Mouse (Mus musculus): ENCODE data around the gene Arhgdib. TPM values are rescaled to one million over a fixed set of nuclear protein-coding genes. Genes with fewer than 3 reads are reported as not detected.
A peak's percentile ranks its signal among the peaks of the same experiment; 100 is the strongest.

Gene Arhgdib
- total RNA-seq, 2 experiments from 2014 or later: 10.6 to 14.2 TPM

GRCm38 (mm10) chr6:136954715-136955114, 13.0 kb upstream of the Arhgdib start:
- intact Hi-C loops (cut with DNase I): no loop called here
- DNase-seq (ENCODE audit: low spot score in 2 of 2): no peak

GRCm38 (mm10) chr6:136954192-136954591, 12.5 kb upstream of the Arhgdib start:
- intact Hi-C loops (cut with DNase I): no loop called here
- DNase-seq (ENCODE audit: low spot score in 2 of 2): no peak

GRCm38 (mm10) chr6:136952930-136953329, 11.2 kb upstream of the Arhgdib start:
- intact Hi-C loops (cut with DNase I): no loop called here
- no peak for DNase-seq (ENCODE audit: low spot score in 2 of 2)

GRCm38 (mm10) chr6:136950171-136950570, 8.5 kb upstream of the Arhgdib start:
- intact Hi-C loops (cut with DNase I): no loop called here
- DNase-seq (ENCODE audit: low spot score in 2 of 2): no peak

GRCm38 (mm10) chr6:136947716-136948115, 6.0 kb upstream of the Arhgdib start:
- intact Hi-C loops (cut with DNase I): no loop called here
- no peak for DNase-seq (ENCODE audit: low spot score in 2 of 2)

GRCm38 (mm10) chr6:136946943-136947342, 5.2 kb upstream of the Arhgdib start:
- intact Hi-C loops (cut with DNase I): no loop called here
- DNase-seq (ENCODE audit: low spot score in 2 of 2): peak in 1 of 2 experiments; percentile 25

- intact Hi-C loops (cut with DNase I): no loop called here
- no peak for DNase-seq (ENCODE audit: low spot score in 2 of 2)
These were observed 4.5 kb upstream of the Arhgdib start for GRCm38 (mm10) chr6:136946241-136946640.

- intact Hi-C loops (cut with DNase I): no loop called here
These were observed 2.8 kb upstream of the Arhgdib start for GRCm38 (mm10) chr6:136944511-136944910.

GRCm38 (mm10) chr6:136943392-136943791, 1.7 kb upstream of the Arhgdib start:
- intact Hi-C loops (cut with DNase I): no loop called here

More at GRCm38 (mm10) chr6:136944511-136944910, 2.8 kb upstream of the Arhgdib start:
- DNase-seq (ENCODE audit: low spot score in 2 of 2): peak in 1 of 2 experiments; percentile 29

GRCm38 (mm10) chr6:136942280-136942679, 581 bp upstream of the Arhgdib start:
- intact Hi-C loops (cut with DNase I): no loop called here
- peak in 1 of 2 experiments; percentile 31 for DNase-seq (ENCODE audit: low spot score in 2 of 2)

More at GRCm38 (mm10) chr6:136943392-136943791, 1.7 kb upstream of the Arhgdib start:
- DNase-seq (ENCODE audit: low spot score in 2 of 2): no peak

GRCm38 (mm10) chr6:136940188-136940960, 1.3 kb downstream of the Arhgdib start:
- intact Hi-C loops (cut with DNase I): no loop called here
- no peak for DNase-seq (ENCODE audit: low spot score in 2 of 2)

GRCm38 (mm10) chr6:136939326-136940187, 2.1 kb downstream of the Arhgdib start:
- no peak for DNase-seq (ENCODE audit: low spot score in 2 of 2)

GRCm38 (mm10) chr6:136938331-136939126, 3.2 kb downstream of the Arhgdib start:
- intact Hi-C loops (cut with DNase I): no loop called here
- DNase-seq (ENCODE audit: low spot score in 2 of 2): no peak

More at GRCm38 (mm10) chr6:136939326-136940187, 2.1 kb downstream of the Arhgdib start:
- intact Hi-C loops (cut with DNase I): no loop called here

- intact Hi-C loops (cut with DNase I): no loop called here
- no peak for DNase-seq (ENCODE audit: low spot score in 2 of 2)
These were observed 4.6 kb downstream of the Arhgdib start for GRCm38 (mm10) chr6:136937117-136937516.

GRCm38 (mm10) chr6:136936361-136936760, 5.3 kb downstream of the Arhgdib start:
- DNase-seq (ENCODE audit: low spot score in 2 of 2): no peak
- intact Hi-C loops (cut with DNase I): no loop called here

- no peak for DNase-seq (ENCODE audit: low spot score in 2 of 2)
- intact Hi-C loops (cut with DNase I): no loop called here
These were observed 6.5 kb downstream of the Arhgdib start for GRCm38 (mm10) chr6:136935233-136935632.

- intact Hi-C loops (cut with DNase I): no loop called here
- no peak for DNase-seq (ENCODE audit: low spot score in 2 of 2)
These were observed 7.6 kb downstream of the Arhgdib start for GRCm38 (mm10) chr6:136934068-136934467.

- intact Hi-C loops (cut with DNase I): no loop called here
- no peak for DNase-seq (ENCODE audit: low spot score in 2 of 2)
These were observed 10.5 kb downstream of the Arhgdib start for GRCm38 (mm10) chr6:136931246-136931645.

- intact Hi-C loops (cut with DNase I): no loop called here
- DNase-seq (ENCODE audit: low spot score in 2 of 2): no peak
These were observed 11.0 kb downstream of the Arhgdib start for GRCm38 (mm10) chr6:136930677-136931076.

- intact Hi-C loops (cut with DNase I): no loop called here
- no peak for DNase-seq (ENCODE audit: low spot score in 2 of 2)
These were observed 14.1 kb downstream of the Arhgdib start for GRCm38 (mm10) chr6:136927626-136928025.
